Mouse (Mus musculus) liver, embryonic 14.5 days (tissue): Measurements from ENCODE around the gene Bdp1. TPM values are rescaled to one million over a fixed set of nuclear protein-coding genes. Genes with fewer than 3 reads are reported as not detected.

Experiments used
- ATAC-seq: fragments of 200-750 bp; cut with Nextera tagmentation; 2 replicates; pipeline ENCODE4 v1.8.0; 2017; ENCODE audit warnings: moderate number of reproducible peaks, mild to moderate bottlenecking, moderate library complexity; ENCODE audit not compliant: insufficient read depth
- DNase-seq, 3 experiments: peaks; one replicate each; pipeline ENCODE4 v3.0.0-alpha.2; 2012 to 2013; ENCODE audit warnings: low read depth in 3 of 3, low spot score in 3 of 3
- H3K27ac ChIP-seq: fragments of 300-500 bp; sonication (generic); 2 replicates; pipeline ENCODE4 v1.5.1; 2014; ENCODE audit warnings: moderate library complexity, mild to moderate bottlenecking, control low read depth, inconsistent platforms
- H3K27me3 ChIP-seq: fragments of 300-500 bp; sonication (generic); 2 replicates; pipeline ENCODE4 v1.6.1; 2014; ENCODE audit warnings: mild to moderate bottlenecking, low read length, moderate library complexity; ENCODE audit not compliant: control insufficient read depth, insufficient read depth
- H3K36me3 ChIP-seq: fragments of 300-500 bp; sonication (generic); replicated peaks from 2 replicates; pipeline ENCODE4 v1.6.1; 2014; ENCODE audit warnings: low read depth; ENCODE audit not compliant: control insufficient read depth, insufficient read depth
- H3K4me1 ChIP-seq, 2 experiments: fragments of 200-500 bp in 1 of 2; fragments of 300-500 bp in 1 of 2; sonication (generic) in 1 of 2; replicated peaks; 2 replicates each; pipeline ENCODE4 v1.6.1; 2012 to 2014; ENCODE audit warnings: antibody characterized with exemption in 1 of 2, inconsistent platforms in 1 of 2, low read length in 1 of 2; ENCODE audit not compliant: control insufficient read depth in 2 of 2, insufficient read depth in 2 of 2
- H3K4me2 ChIP-seq: fragments of 300-500 bp; sonication (generic); 2 replicates; pipeline ENCODE4 v1.6.1; 2014; ENCODE audit warnings: low read depth, mild to moderate bottlenecking, control low read depth, moderate library complexity
- H3K4me3 ChIP-seq, 2 experiments: fragments of 200-500 bp in 1 of 2; fragments of 300-500 bp in 1 of 2; sonication (generic) in 1 of 2; 2 replicates each; pipeline ENCODE4 v1.5.1; 2012 to 2014; ENCODE audit warnings: low read depth in 2 of 2, low read length in 2 of 2, mild to moderate bottlenecking in 2 of 2, control low read depth in 1 of 2, inconsistent platforms in 1 of 2, moderate library complexity in 1 of 2; ENCODE audit not compliant: insufficient read depth in 1 of 2
- H3K9ac ChIP-seq: fragments of 300-500 bp; sonication (generic); replicated peaks from 2 replicates; pipeline ENCODE4 v1.6.1; 2014; ENCODE audit warnings: mild to moderate bottlenecking, control low read depth, moderate library complexity
- H3K9me3 ChIP-seq: fragments of 300-500 bp; sonication (generic); 2 replicates; pipeline ENCODE4 v1.6.1; 2016; ENCODE audit warnings: low read length, mixed read lengths; ENCODE audit not compliant: control insufficient read depth
- CTCF ChIP-seq: IDR thresholded peaks from 2 replicates; pipeline ENCODE4 v1.5.1; 2016; ENCODE audit warnings: antibody characterized with exemption, low read depth, control low read depth
- EP300 ChIP-seq: IDR thresholded peaks from 2 replicates; pipeline ENCODE4 v1.6.1; 2016; ENCODE audit warnings: antibody characterized with exemption, low read depth
- WGBS: fragments of 180-500 bp; shearing (Covaris S2); extraction: QIAGEN DNeasy Blood & Tissue Kit; methylation state at CpG from one replicate; pipeline ENCODE4 v1.1.7; 2014; ENCODE audit not compliant: insufficient replicate concordance; 5-methylcytosine and 5-hydroxymethylcytosine counted together
- polyA plus RNA-seq, 2 experiments: library from polyadenylated mRNA; depleted of rRNA in 1 of 2; stranded (reverse) in 1 of 2; unstranded in 1 of 2; fragments of >200 nt; fragmentation: Nextera tagmentation in 1 of 2; extraction: Ambion mirVana in 1 of 2; gene quantifications; 2 replicates each; pipeline versions ENCODE4 v1.2.1 to v1.2.3; 2012 to 2014

The Bdp1 gene
- polyA plus RNA-seq, 2 experiments: 5.4 to 7.8 TPM

DNA sequence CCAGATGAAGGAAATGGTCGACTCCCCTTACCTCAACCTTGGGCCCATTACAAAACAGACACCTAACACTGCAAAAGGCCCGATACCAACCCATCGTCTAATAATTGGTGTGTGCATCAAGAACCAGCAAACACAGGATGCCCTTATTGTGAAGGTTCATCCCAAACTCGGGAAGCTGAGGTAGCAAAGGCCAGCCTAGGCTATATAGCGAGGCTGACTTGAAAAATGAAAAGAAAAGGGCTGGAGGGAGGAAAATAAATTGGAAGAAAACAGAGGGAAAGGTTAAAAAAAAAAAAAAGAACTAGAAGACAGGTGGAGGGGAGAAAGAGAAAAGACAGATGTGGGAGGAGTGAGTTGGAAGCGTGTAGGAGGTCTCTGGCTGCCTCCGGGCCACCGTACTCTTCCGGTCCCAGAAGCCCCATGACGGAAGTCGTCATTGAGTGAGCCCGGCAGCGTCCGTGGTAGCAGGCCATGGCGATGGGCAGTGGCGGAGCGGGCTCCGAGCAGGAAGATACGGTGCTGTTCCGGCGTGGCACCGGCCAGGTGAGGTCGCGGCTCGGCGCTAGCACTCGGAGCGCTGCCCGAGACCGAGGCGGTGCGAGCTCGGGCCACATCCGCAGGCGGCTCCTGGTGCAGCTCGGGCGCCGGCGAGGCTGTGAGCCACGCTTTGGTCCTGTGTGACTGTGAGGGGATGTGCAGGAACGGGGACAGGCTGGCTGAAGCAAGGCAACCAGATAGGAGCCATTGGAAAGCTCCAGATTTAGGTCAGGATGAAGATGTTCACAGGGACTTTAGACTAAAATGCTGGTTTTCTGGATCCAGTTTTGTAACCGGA is 20.8 kb upstream of the Bdp1 start, which contains the start of gene Smn1:
TSS of gene Smn1 (plus strand) at position 430 of the 835 bp plus-strand sequence.
- no peak within 1 kb of the TSS for H3K27ac ChIP-seq
- TF ChIP-seq EP300 (no peak), CTCF (no peak)
- H3K4me2 ChIP-seq: peak within 1 kb of the TSS; percentile 81
- peak; percentile 82 to 86 (median 83) for DNase-seq
- H3K27me3 ChIP-seq: no peaks in the 10 kb centered on the region
- no peaks in the 10 kb centered on the region for H3K9me3 ChIP-seq
- peak within 1 kb of the TSS; percentile 73 for H3K9ac ChIP-seq
- 4% methylated on average over 42 of the region's 42 CpGs for WGBS
- H3K36me3 ChIP-seq: peaks cover 13% of the 10 kb centered on the region
- H3K4me3 ChIP-seq: peak within 1 kb of the TSS; percentile 81 to 86
- peak; percentile 96 for ATAC-seq
- peaks cover 10 to 11% of the 10 kb centered on the region in 2 experiments for H3K4me1 ChIP-seq

DNA sequence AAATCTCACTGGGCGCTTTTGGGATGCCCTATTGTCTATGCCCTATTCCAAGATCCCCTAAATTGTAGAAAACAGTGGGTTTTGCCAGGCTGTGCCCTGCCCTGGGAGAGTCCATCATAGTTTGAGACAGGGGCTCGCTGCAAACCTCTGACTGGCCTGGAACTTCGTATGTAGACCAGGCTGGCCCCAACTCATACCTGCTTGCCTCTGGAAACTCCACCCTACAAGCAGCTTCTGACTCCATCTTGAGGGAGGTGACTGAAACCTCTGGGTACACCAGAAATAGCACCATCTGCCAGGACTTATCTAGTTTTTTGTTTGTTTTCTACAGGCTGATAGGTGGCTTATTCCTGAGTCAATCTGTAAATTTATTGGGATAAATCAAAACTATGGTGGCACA is 20.1 kb upstream of the Bdp1 start:
- H3K4me2 ChIP-seq: peak overlapping the region; percentile 81
- no peak overlapping the region for H3K27ac ChIP-seq
- H3K4me1 ChIP-seq: peaks cover 10 to 11% of the 10 kb centered on the region in 2 experiments
- H3K9me3 ChIP-seq: no peaks in the 10 kb centered on the region
- DNase-seq (no peak), ATAC-seq (no peak)
- 78% methylated on average over 3 of the region's 3 CpGs for WGBS
- TF ChIP-seq CTCF (no peak), EP300 (no peak)
- peaks cover 13% of the 10 kb centered on the region for H3K36me3 ChIP-seq
- no peaks in the 10 kb centered on the region for H3K27me3 ChIP-seq
- H3K9ac ChIP-seq: no peak overlapping the region
- H3K4me3 ChIP-seq: peak overlapping the region in 1 of 2 experiments; percentile 81; a peak in 2 of 4 replicates

- no peak for DNase-seq
- Histone ChIP-seq H3K36me3 (no peaks in the 10 kb centered on the region), H3K27ac (no peak overlapping the region), H3K4me1 (no peaks in the 10 kb centered on the region; a peak in 2 of 4 replicates), H3K27me3 (no peaks in the 10 kb centered on the region), H3K4me3 (no peak overlapping the region), H3K9me3 (no peaks in the 10 kb centered on the region), H3K9ac (no peak overlapping the region), H3K4me2 (no peak overlapping the region)
- ATAC-seq: no peak
- TF ChIP-seq CTCF: peak; percentile 38; the same call in 1 of the 2 replicates
- TF ChIP-seq EP300: no peak
- WGBS: 37% methylated on average over 5 of the region's 5 CpGs
Measured at GRCm38 (mm10) chr13:100112218-100112972, 8.5 kb upstream of the Bdp1 start.

DNA sequence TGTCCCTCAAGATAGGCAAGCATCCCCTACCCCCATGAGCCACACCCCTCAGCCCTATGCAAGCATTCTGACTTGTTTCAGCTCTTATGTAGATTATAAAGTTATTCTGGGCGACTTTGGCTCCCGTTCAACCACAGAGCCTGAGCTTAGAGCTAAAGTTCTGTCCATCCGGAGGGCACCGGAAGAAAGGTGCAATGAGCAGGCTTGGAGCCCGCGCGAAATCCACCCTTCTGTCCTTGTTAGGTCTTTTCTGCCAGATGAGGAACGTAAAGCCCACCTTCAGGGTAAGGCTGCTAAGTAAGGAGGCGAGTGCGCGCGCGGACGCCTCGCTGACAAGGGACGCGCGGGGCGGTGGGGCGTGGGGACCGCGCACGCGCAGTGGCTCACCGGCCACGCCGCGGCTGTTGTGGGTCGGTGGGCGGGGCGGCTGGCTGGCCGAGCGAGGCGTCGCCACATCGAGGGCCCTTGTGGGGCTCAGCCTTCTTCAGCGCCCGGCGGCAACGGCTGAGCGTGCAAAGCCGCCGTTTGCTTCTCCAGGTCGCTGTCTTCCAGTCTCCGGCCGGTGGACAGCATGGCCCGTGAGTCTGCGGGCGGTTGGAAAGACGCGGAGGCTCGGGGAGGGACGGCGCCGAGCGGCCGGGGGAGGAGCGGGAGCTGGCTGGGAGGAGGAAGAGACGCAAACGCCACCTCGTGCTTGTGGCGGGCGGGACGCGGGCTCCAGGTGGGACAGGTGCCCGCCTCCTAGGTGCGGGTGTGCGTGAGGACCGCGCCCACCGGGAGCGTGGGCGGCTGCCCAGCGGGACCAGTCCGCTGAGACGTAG is 4.0 kb upstream of the Bdp1 start, which contains the start of gene Serf1:
TSS of gene Serf1 (plus strand) at position 361 of the 821 bp plus-strand sequence.
- no peaks in the 10 kb centered on the region for H3K27me3 ChIP-seq
- peak in 2 of 3 experiments; percentile 29 to 33 for DNase-seq
- peak; percentile 47; the same call in 1 of the 2 replicates for ATAC-seq
- peaks cover 0 to 2% of the 10 kb centered on the region in 2 experiments; a peak in 2 of 4 replicates for H3K4me1 ChIP-seq
- H3K4me2 ChIP-seq: peak within 1 kb of the TSS; percentile 91
- H3K9me3 ChIP-seq: no peaks in the 10 kb centered on the region
- 1% methylated on average over 76 of the region's 76 CpGs for WGBS
- no peak within 1 kb of the TSS for H3K27ac ChIP-seq
- H3K9ac ChIP-seq: peak within 1 kb of the TSS; percentile 50
- TF ChIP-seq EP300 (no peak), CTCF (no peak)
- H3K4me3 ChIP-seq: peak within 1 kb of the TSS; percentile 67 to 69
- H3K36me3 ChIP-seq: no peaks in the 10 kb centered on the region
